Mouse (Mus musculus): ENCODE data around the gene Duox1. TPM values are rescaled to one million over a fixed set of nuclear protein-coding genes. Genes with fewer than 3 reads are reported as not detected.
A peak's percentile ranks its signal among the peaks of the same experiment; 100 is the strongest.

Duox1 gene
- polyA plus RNA-seq, 1 experiment from 2014 or later = 0.03 TPM

- H3K4me2 ChIP-seq = peak within 1 kb of the TSS; percentile 97
- peak within 1 kb of the TSS; percentile 70; the same call in 1 of the 2 replicates for H3K27ac ChIP-seq
- H3K27me3 ChIP-seq = peaks cover 9% of the 10 kb centered on the region; the same call in 1 of the 2 replicates
- 1% methylated on average over 38 of the region's 54 CpGs for WGBS
- H3K9ac ChIP-seq = peak within 1 kb of the TSS; percentile 90
- ATAC-seq (replicated peaks; ENCODE audit: insufficient number of reproducible peaks, insufficient read depth, low FRiP score, low read depth) = peak; percentile 92
- peak within 1 kb of the TSS; percentile 91 for H3K4me3 ChIP-seq
- H3K9me3 ChIP-seq (replicated peaks) = no peaks in the 10 kb centered on the region
- H3K36me3 ChIP-seq = no peaks in the 10 kb centered on the region
- H3K4me1 ChIP-seq (replicated peaks) = peaks cover 25% of the 10 kb centered on the region
Measured at GRCm38 (mm10) chr2:122368995-122369739, 53.7 kb downstream of the Duox1 start, which contains the start of gene Shf. Shf (minus strand) TSS chr2:122369162.

- Histone ChIP-seq H3K27ac (no peak overlapping the region), H3K4me3 (no peak overlapping the region), H3K4me2 (no peak overlapping the region), H3K4me1 (replicated peaks) (peaks cover 25% of the 10 kb centered on the region), H3K9me3 (replicated peaks) (no peaks in the 10 kb centered on the region), H3K9ac (no peak overlapping the region), H3K27me3 (peaks cover 9% of the 10 kb centered on the region; the same call in 1 of the 2 replicates), H3K36me3 (no peaks in the 10 kb centered on the region)
- 51% methylated on average over 10 of the region's 10 CpGs for WGBS
- no peak for ATAC-seq (replicated peaks; ENCODE audit: insufficient number of reproducible peaks, insufficient read depth, low FRiP score, low read depth)
Measured at GRCm38 (mm10) chr2:122370101-122370750, 54.8 kb downstream of the Duox1 start.

GRCm38 (mm10) chr2:122372067-122372466, 56.6 kb downstream of the Duox1 start:
- ATAC-seq (replicated peaks; ENCODE audit: insufficient number of reproducible peaks, insufficient read depth, low FRiP score, low read depth) = no peak
- H3K9ac ChIP-seq = no peak overlapping the region
- no peaks in the 10 kb centered on the region for H3K9me3 ChIP-seq (replicated peaks)
- H3K27me3 ChIP-seq = peaks cover 9% of the 10 kb centered on the region; the same call in 1 of the 2 replicates
- H3K4me3 ChIP-seq = no peak overlapping the region
- H3K27ac ChIP-seq = no peak overlapping the region
- H3K4me2 ChIP-seq = no peak overlapping the region
- peaks cover 20% of the 10 kb centered on the region for H3K4me1 ChIP-seq (replicated peaks)
- H3K36me3 ChIP-seq = no peaks in the 10 kb centered on the region
- 66% methylated on average over 3 of the region's 3 CpGs for WGBS

GRCm38 (mm10) chr2:122372541-122372940, 57.1 kb downstream of the Duox1 start:
- 86% methylated on average over 1 of the region's 1 CpGs for WGBS
- Histone ChIP-seq H3K27ac (no peak overlapping the region), H3K36me3 (no peaks in the 10 kb centered on the region), H3K27me3 (peaks cover 9% of the 10 kb centered on the region; the same call in 1 of the 2 replicates), H3K9ac (no peak overlapping the region), H3K4me2 (no peak overlapping the region), H3K4me3 (no peak overlapping the region), H3K9me3 (replicated peaks) (no peaks in the 10 kb centered on the region), H3K4me1 (replicated peaks) (peaks cover 16% of the 10 kb centered on the region)
- no peak for ATAC-seq (replicated peaks; ENCODE audit: insufficient number of reproducible peaks, insufficient read depth, low FRiP score, low read depth)

GRCm38 (mm10) chr2:122374012-122374411, 58.5 kb downstream of the Duox1 start:
- WGBS = 81% methylated on average over 5 of the region's 5 CpGs
- no peaks in the 10 kb centered on the region for H3K9me3 ChIP-seq (replicated peaks)
- H3K36me3 ChIP-seq = no peaks in the 10 kb centered on the region
- no peak overlapping the region for H3K27ac ChIP-seq
- no peak overlapping the region for H3K9ac ChIP-seq
- no peak overlapping the region for H3K4me2 ChIP-seq
- no peak for ATAC-seq (replicated peaks; ENCODE audit: insufficient number of reproducible peaks, insufficient read depth, low FRiP score, low read depth)
- H3K4me1 ChIP-seq (replicated peaks) = peaks cover 12% of the 10 kb centered on the region
- H3K27me3 ChIP-seq = peaks cover 9% of the 10 kb centered on the region; the same call in 1 of the 2 replicates
- H3K4me3 ChIP-seq = no peak overlapping the region

GRCm38 (mm10) chr2:122374666-122375331, 59.3 kb downstream of the Duox1 start:
- Histone ChIP-seq H3K9ac (peak overlapping the region; percentile 50), H3K4me3 (peak overlapping the region; percentile 80), H3K27me3 (peaks cover 9% of the 10 kb centered on the region; the same call in 1 of the 2 replicates), H3K36me3 (no peaks in the 10 kb centered on the region), H3K9me3 (replicated peaks) (no peaks in the 10 kb centered on the region), H3K27ac (no peak overlapping the region), H3K4me1 (replicated peaks) (peaks cover 5% of the 10 kb centered on the region; the same call in 1 of the 2 replicates), H3K4me2 (peak overlapping the region; percentile 89)
- ATAC-seq (replicated peaks; ENCODE audit: insufficient number of reproducible peaks, insufficient read depth, low FRiP score, low read depth) = no peak
- 23% methylated on average over 23 of the region's 23 CpGs for WGBS

- Histone ChIP-seq H3K4me2 (peak overlapping the region; percentile 89), H3K27ac (peak overlapping the region; percentile 91), H3K27me3 (0 out of 2 replicates have a peak, but pooled peaks cover 4% of the 10 kb centered on the region), H3K36me3 (no peaks in the 10 kb centered on the region), H3K4me3 (peak overlapping the region; percentile 80), H3K9me3 (replicated peaks) (no peaks in the 10 kb centered on the region), H3K4me1 (replicated peaks) (peaks cover 6% of the 10 kb centered on the region; the same call in 1 of the 2 replicates), H3K9ac (peak overlapping the region; percentile 71)
- peak; percentile 73 for ATAC-seq (replicated peaks; ENCODE audit: insufficient number of reproducible peaks, insufficient read depth, low FRiP score, low read depth)
- WGBS = under 1% methylated on average over 32 of the region's 32 CpGs
Measured at GRCm38 (mm10) chr2:122375391-122375991, 60.0 kb downstream of the Duox1 start.

- Histone ChIP-seq H3K4me3 (peak overlapping the region; percentile 80), H3K9ac (peak overlapping the region; percentile 71), H3K36me3 (no peaks in the 10 kb centered on the region), H3K4me1 (replicated peaks) (peaks cover 12% of the 10 kb centered on the region), H3K27ac (peak overlapping the region; percentile 91), H3K27me3 (no peaks in the 10 kb centered on the region), H3K4me2 (peak overlapping the region; percentile 89), H3K9me3 (replicated peaks) (no peaks in the 10 kb centered on the region)
- WGBS = under 1% methylated on average over 22 of the region's 22 CpGs
- no peak for ATAC-seq (replicated peaks; ENCODE audit: insufficient number of reproducible peaks, insufficient read depth, low FRiP score, low read depth)
Measured at GRCm38 (mm10) chr2:122376041-122376561, 60.6 kb downstream of the Duox1 start.

- H3K9ac ChIP-seq = peak overlapping the region; percentile 67
- peak overlapping the region; percentile 73 for H3K4me3 ChIP-seq
- H3K4me1 ChIP-seq (replicated peaks) = peaks cover 12% of the 10 kb centered on the region
- H3K4me2 ChIP-seq = peak overlapping the region; percentile 60
- peak; percentile 88 for ATAC-seq (replicated peaks; ENCODE audit: insufficient number of reproducible peaks, insufficient read depth, low FRiP score, low read depth)
- no peaks in the 10 kb centered on the region for H3K36me3 ChIP-seq
- H3K27me3 ChIP-seq = no peaks in the 10 kb centered on the region
- no peaks in the 10 kb centered on the region for H3K9me3 ChIP-seq (replicated peaks)
- H3K27ac ChIP-seq = peak overlapping the region; percentile 92
- under 1% methylated on average over 28 of the region's 28 CpGs for WGBS
Measured at GRCm38 (mm10) chr2:122377215-122377674, 61.8 kb downstream of the Duox1 start.

- Histone ChIP-seq H3K9ac (peak overlapping the region; percentile 67), H3K4me2 (peak overlapping the region; percentile 60), H3K27ac (peak overlapping the region; percentile 92), H3K4me1 (replicated peaks) (peaks cover 12% of the 10 kb centered on the region), H3K4me3 (peak overlapping the region; percentile 73), H3K9me3 (replicated peaks) (no peaks in the 10 kb centered on the region), H3K27me3 (no peaks in the 10 kb centered on the region), H3K36me3 (no peaks in the 10 kb centered on the region)
- WGBS = under 1% methylated on average over 26 of the region's 26 CpGs
- ATAC-seq (replicated peaks; ENCODE audit: insufficient number of reproducible peaks, insufficient read depth, low FRiP score, low read depth) = peak; percentile 79
Measured at GRCm38 (mm10) chr2:122377751-122378246, 62.3 kb downstream of the Duox1 start.

Data from heart, embryonic 15.5 days (tissue).